Mouse (Mus musculus) left cerebral cortex, adult 18-20 months (tissue): ENCODE measurements around the gene Pank2. TPM values are rescaled to one million over a fixed set of nuclear protein-coding genes. Genes with fewer than 3 reads are reported as not detected.

Experiments
- DNase-seq, 2 experiments: peaks; one replicate each; pipeline ENCODE4 v3.0.0; 2021 to 2022; ENCODE audit warnings: low spot score in 2 of 2, mixed read lengths in 1 of 2
- microRNA-seq, 2 experiments: library from miRNA; unstranded; fragments of <30 nt; microRNA quantifications; one replicate each; pipeline ENCODE4 v1.2.0; 2021
- total RNA-seq, 2 experiments: library from RNA; stranded (reverse); gene quantifications; 2 replicates each; pipeline ENCODE4 v1.2.3; 2021

The Pank2 gene
- total RNA-seq, 2 experiments from 2014 or later, result 64.8 to 65.1 TPM

- peak; percentile 64 to 82 for DNase-seq
Measured at GRCm38 (mm10) chr2:131321192-131321591, 58.9 kb downstream of the Pank2 start.

GRCm38 (mm10) chr2:131323675-131324074, 61.4 kb downstream of the Pank2 start:
- no peak for DNase-seq

- no peak for DNase-seq
Measured at GRCm38 (mm10) chr2:131326044-131326443, 63.7 kb downstream of the Pank2 start.

- no peak for DNase-seq
Measured at GRCm38 (mm10) chr2:131328981-131329380, 66.7 kb downstream of the Pank2 start.

- DNase-seq, result no peak
Measured at GRCm38 (mm10) chr2:131330548-131330947, 68.3 kb downstream of the Pank2 start.

GRCm38 (mm10) chr2:131337602-131338001, 75.3 kb downstream of the Pank2 start:
- DNase-seq, result no peak

- no peak for DNase-seq
Measured at GRCm38 (mm10) chr2:131344449-131344848, 82.2 kb downstream of the Pank2 start.

GRCm38 (mm10) chr2:131345556-131345955, 83.3 kb downstream of the Pank2 start:
- no peak for DNase-seq

Small RNAs within 50 kb of the gene (microRNA-seq; reads per million reads assigned to microRNA genes)
- gene Mir103-2, result 11.7 to 19.9 reads per million in 2 experiments

Other genes with a start within 250 kb of the Pank2 start
- gene Gfra4, start 219.4 kb upstream of the Pank2 start, total RNA-seq, result 10 to 100 TPM; 53.4 to 58.4 TPM
- 10 to 100 TPM in 1 of 2 experiments, 1 to 10 TPM in 1; 6.4 to 12.4 TPM for gene Adam33, start 198.7 kb upstream of the Pank2 start, total RNA-seq
- gene Siglec1, start 175.7 kb upstream of the Pank2 start, total RNA-seq, result under 1 TPM; 0.53 to 0.80 TPM
- 10 to 100 TPM in 1 of 2 experiments, 1 to 10 TPM in 1; 8.4 to 10.2 TPM for gene Hspa12b, start 135.2 kb upstream of the Pank2 start, total RNA-seq
- gene Gm11037, start 129.0 kb upstream of the Pank2 start, total RNA-seq, result not detected
- gene 1700037H04Rik, start 102.4 kb upstream of the Pank2 start, total RNA-seq, result 10 to 100 TPM; 69.3 to 85.6 TPM
- gene Cenpb, start 82.4 kb upstream of the Pank2 start, total RNA-seq, result 10 to 100 TPM; 64.2 to 64.3 TPM
- gene Cdc25b, start 75.5 kb upstream of the Pank2 start, total RNA-seq, result 10 to 100 TPM; 15.2 to 21.6 TPM
- gene Spef1, start 75.2 kb upstream of the Pank2 start, total RNA-seq, result 1 to 10 TPM; 7.6 to 9.2 TPM
- gene Ap5s1, start 55.4 kb upstream of the Pank2 start, total RNA-seq, result 10 to 100 TPM; 23.1 to 25.1 TPM
- gene Mavs, start 28.4 kb upstream of the Pank2 start, total RNA-seq, result 1 to 10 TPM; 5.9 to 6.3 TPM
- gene Rnf24, start 90.4 kb downstream of the Pank2 start, total RNA-seq, result 10 to 100 TPM; 40.7 to 41.8 TPM
- 10 to 100 TPM; 64.5 to 69.9 TPM for gene Smox, start 229.0 kb downstream of the Pank2 start, total RNA-seq